Mouse (Mus musculus) left cerebral cortex, adult 9 months (tissue): ENCODE data around the gene Cilp.
"Not testable (repeated sequence)": the region's sequence is repeated elsewhere in the genome, so short reads cannot be mapped to it uniquely, and the experiment has no call there.

Experiments used
- DNase-seq, 2 experiments: peaks; one replicate each; pipeline ENCODE4 v3.0.0; 2022; ENCODE audit warnings: low spot score in 2 of 2

The Cilp gene

GRCm38 (mm10) chr9:65264959-65265358 lies at the start of gene Cilp:
Cilp (plus strand) TSS chr9:65265180.
- no peak for DNase-seq

DNA sequence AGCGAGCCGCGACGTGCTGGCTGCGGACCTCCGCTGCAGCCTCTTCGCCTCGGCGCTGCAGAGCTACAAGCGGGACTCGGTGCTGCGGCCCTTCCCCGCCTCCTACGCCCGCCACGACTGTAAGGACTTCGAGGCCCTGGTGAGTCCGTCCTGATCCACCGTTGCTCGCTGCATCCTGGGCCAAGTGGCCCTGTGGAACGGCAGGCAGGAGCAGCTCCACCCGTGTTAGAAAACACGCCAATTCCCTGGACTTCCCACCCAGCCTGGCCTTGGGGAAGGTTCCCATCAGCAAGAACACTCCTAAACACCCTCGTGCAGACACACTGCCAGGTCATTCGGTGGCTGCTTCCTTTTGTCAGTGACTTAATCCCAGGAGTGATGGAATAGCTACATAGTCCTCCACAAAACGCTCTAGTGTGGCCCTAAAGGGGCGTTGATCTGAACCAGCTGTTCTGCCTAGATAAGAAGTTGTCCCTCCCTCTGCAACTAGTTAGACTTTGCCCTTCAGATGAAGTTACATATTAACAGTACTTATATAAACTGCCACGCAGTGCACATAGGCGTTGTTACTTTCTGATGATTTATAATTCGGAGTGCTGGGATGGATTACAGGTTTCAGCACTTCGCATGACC lies 49.4 kb upstream of the Cilp start:
- no peak for DNase-seq

DNA sequence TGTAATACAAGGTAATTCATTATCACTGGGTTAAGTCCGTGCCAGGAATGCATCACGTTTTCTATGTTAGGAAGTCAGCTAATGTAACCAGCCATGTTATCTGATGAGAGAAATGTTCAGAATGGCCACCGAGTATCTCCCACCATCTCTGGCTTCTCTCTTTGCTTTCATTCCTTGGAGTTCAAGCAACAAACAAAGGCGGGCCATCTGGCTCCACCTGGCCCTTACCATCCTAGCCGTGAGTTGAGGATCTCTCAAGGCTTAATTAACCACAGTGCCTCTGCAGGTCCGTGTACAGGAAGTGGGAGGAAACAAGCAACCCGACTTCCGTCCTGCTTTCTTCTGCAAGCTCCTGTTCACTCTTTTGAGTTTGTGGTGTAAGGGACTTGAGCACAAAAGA lies 48.0 kb upstream of the Cilp start:
- DNase-seq: no peak

- no peak for DNase-seq
Observed at GRCm38 (mm10) chr9:65217661-65218060, 47.3 kb upstream of the Cilp start.

- DNase-seq: no peak
Observed at GRCm38 (mm10) chr9:65218916-65219315, 46.1 kb upstream of the Cilp start.

DNA sequence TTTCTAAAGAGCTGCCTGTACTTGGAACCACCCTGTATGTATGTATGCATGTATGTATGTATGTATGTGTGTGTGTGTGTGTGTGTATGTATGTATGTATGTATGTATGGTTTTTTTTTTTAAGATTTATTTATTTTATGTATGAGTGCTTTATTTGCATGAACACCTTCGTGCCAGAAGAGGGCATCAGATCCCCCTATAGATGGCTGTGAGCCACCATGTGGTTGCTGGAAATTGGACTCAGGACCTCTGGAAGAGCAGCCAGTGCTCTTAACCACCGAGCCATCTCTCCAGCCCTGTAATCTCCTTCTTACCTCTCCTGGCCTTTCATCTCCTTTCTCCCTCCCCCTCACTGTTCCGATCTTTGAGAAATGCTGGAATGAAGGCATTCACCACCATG lies 44.6 kb upstream of the Cilp start:
- DNase-seq: not testable (repeated sequence)

DNA sequence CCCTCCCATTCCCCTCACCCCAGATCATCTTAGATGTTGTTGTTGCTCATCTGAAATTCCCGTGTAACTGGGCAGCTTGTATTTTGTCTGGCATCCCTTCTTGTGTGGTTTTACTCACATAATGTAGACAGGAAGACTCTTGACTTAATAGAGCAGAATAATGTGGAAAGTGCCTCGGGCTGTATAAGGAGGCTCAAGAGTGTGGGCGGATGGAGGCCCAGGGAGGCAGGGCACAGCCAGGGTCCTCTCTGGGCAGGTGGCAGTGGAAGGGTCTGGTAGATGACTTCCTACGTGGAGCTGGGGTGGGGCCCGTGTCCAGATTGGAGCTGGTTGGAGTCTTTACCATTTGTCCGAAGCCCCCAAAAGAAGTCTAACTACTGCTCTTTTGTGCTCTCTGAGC lies 41.1 kb upstream of the Cilp start:
- DNase-seq: no peak

DNA sequence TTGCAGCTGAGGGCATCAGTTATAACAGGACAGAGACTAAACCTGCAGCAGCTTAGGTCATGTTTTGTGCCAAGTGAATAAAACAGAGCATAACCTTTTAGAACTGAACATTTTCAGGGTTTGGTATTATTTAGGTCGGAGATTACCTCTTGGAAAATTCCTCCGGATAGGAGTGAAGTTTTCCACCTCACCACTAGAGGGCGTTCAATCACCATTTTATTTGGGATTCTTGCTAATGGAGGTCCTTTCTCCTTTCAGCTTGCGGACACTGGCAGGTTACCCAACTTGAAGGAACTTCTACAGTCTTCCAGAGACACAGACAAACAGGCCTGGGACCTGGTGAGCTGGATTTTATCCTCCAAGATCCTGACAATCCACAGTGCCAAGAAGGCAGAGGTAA lies 39.2 kb upstream of the Cilp start:
- no peak for DNase-seq

DNA sequence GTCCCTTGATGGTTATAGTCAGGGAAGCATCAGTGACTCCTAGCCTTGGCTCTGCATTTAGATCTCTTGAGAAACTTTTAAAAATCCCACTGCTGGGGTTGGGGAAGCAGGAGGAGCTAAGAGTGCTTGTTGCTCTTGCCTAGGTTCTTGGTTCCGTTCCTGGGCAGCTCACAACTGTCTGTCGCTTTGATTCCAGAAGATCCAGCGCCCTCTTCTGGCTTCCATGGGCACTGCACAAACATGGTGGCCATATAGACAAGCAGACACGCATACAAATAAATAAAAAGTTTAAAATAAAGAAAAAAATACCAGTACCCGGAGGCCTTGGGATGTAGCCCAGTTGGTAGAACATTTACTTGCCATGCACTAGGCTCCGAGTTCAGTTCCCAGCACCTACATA lies 34.7 kb upstream of the Cilp start:
- no peak for DNase-seq

DNA sequence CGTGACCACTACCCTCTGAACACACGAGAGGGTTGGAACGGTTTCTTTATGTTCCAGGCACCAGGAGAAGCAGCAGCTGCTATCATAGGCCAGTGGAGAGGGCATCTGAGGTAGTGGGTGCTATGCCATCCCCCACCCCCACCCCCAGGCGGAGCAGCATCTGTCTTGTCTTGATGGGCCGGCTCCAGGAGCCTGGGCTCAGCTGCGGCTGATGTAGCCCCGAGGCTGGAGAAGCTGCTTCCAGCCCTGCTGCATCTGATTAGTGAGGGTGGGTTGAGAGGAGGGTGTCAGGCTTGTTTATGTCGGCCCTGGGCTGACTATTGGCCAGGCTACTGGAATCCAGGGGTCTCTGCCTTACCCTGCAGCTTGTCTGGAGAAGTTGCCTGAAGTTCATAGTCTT lies 33.7 kb upstream of the Cilp start:
- no peak for DNase-seq

DNA sequence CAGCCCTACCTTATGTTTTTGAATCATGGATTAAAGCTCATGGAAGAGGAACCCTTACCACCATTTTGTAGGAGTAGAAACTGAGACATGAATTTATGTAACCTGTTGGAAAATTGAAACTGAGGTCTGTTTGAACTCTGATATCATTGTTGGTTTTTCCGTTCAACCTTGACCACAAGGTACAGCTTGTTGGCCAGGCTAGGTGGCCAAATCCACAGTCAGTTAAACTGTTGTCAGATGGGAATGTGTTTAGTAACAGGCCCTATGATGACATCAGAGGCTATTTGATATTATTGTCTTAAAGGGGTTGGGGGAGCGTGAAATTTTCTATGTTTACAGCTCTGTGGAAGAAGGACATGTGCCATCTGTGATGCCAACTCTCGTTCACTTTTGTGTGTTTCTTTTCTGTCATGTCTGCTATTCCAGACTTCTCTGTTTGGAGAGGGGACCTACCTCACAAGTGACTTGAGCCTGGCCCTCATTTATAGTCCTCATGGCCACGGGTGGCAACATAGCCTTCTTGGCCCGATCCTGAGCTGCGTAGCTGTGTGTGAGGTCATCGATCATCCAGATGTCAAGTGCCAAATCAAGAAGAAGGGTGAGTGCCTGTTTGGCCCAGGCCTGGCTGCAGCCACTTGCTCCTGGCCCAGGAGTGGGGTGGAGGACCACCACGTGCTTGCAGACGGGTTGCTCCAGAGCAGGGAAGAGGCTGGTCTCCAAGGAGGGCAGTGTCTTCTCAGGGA lies 31.6 kb upstream of the Cilp start:
- no peak for DNase-seq

DNA sequence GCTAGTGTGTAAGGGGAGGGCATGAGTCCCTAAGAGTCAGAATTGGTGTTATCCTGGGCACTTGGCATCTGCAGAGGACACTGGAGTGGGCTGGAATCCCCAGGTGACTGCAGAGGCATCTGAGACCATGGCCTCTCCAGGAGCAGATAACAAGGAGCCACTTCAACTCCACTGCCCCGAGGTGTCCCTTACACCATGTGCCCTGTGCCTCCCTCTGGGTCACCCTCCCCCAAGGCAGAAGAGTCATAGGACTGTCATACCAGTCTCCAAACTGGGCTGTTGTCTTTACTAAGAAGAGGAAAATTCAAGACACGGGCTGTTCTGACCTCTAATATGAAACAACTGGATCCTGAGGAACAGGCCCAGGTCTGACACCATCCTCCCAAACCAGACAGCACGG lies 30.2 kb upstream of the Cilp start:
- no peak for DNase-seq

- no peak for DNase-seq
Observed at GRCm38 (mm10) chr9:65235601-65236000, 29.4 kb upstream of the Cilp start.

DNA sequence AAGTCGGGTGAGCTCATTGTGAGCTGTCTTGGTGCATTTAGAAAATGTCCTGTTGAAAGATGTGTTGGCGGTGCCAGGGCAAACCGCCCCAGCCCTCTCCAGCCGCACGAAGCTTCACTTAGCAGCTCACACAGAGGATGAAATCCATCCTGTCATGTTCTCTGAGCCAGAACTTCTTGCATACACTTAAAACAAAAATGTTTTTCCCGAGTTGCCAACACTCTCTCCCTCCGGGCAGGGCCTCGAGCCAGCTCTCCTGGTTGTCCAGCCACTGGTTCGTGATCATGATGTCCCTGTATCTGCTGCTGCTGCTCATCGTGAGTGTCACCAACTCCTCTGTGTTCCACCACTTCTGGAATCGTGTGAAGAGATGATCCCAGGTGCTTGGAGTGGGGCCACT lies 27.4 kb upstream of the Cilp start:
- DNase-seq: no peak

GRCm38 (mm10) chr9:65238191-65238760 lies 26.7 kb upstream of the Cilp start:
- DNase-seq: no peak

DNA sequence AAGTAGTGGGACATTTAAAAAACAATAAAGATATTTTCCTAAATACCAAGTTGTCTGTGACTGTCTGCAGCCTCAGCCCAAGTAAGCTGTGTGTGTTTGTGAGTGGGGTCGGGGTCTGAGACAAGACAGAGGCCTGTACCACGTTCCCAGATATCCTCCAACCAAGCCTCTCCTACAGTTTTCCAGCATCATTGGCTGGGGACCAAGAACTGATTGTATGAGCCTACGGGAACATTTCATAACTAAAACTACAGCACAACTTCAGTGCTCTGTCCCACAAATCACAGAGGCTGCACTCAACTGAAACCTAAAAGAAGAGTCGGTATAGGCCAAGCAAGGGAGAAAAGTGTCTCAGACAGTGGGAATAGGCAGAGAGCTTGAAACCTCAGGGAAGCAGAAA lies 25.8 kb upstream of the Cilp start:
- no peak for DNase-seq

DNA sequence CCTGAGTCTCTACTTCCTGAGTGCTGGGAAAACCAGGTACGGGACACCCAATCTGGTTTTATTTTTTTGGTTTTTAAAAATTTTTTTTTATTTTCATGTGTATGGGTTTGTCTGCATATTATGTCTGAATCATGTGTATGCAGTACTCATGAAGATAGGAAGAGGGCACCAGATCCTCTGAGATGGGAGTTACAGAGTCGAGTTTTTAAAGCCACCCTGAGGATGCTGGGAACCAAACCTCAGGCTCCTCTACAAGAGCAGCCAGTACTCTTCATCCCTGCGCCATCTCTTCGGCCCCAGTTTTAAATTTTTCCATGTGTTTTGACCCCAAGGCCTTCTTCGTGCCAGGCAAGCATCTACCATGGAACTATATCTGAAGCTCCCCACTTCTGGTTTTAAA lies 25.2 kb upstream of the Cilp start:
- DNase-seq: no peak

DNA sequence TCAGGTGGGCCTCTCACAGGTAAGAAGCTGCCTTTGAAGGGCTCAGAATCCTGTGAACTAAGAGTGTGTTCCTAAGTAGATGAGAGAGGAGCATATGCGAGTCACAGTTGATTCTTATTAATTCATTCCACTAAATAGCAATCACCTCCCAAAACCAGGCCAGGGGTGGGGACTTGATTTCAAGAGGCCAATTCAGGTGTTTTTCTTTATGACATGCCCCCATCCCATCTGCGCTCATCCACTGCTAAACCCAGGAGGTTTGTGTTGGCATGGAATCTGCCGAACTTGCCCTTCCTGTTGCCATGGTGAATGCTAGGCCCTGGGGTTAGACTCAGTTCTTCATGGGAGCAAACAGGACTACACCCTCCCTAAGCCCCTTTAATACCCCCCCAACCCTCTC lies 24.4 kb upstream of the Cilp start:
- no peak for DNase-seq

DNA sequence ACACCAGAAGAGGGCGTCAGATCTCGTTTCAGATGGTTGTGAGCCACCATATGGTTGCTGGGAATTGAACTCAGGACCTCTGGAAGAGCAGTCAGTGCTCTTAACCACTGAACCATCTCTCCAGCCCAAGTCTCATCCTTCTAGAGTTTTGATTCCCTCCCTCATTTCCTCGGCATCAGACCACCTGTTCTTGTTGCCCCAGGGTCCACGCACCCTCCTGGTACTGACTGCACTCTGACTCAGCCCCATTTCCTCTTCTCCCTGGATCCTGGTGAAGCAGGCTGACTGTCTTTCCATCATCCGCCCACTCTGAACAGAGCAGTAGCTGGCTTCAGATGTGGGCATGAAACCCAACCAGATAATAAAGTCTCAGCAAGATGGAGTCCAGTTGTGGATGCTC lies 23.0 kb upstream of the Cilp start:
- DNase-seq: no peak

- DNase-seq: no peak
Observed at GRCm38 (mm10) chr9:65243249-65243648, 21.7 kb upstream of the Cilp start.

DNA sequence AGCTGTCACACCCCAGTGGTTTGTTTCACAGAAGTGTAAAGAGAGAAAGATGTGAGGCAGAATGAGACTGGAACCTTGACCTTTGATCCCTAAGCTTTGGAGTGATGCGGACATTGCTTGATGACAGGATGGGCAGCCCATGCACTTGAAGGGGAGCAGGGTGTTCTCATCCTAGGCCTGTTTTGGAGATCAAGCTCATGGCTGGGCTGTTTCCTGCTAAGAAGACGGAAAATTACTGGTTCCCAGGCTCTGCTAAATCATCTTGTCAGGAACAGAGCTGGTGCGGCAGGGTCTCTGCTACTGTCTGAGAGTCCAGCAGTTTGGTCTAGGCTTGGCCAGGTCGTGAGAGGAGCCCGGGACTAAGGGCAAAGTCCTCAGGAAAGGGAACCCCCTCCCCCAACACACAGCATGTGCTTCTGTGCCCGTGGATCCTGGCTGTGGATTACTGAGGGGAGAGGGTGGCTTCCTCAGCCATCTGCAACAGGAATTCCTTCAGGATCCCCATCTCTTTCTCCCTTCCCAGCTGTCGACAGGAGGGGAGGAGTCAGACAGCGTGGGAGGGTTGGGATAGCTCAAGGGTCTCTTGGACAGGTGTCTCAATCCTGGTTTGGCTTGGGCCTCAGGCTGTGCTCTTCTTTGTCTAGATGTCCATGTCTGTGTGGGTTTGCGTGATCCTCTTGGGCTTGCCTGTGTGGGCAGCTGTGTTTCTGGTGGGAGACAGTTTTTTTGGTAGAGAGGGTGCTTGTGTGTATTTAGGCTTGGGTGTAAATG lies 20.8 kb upstream of the Cilp start:
- peak in 1 of 2 experiments; percentile 11 for DNase-seq

DNA sequence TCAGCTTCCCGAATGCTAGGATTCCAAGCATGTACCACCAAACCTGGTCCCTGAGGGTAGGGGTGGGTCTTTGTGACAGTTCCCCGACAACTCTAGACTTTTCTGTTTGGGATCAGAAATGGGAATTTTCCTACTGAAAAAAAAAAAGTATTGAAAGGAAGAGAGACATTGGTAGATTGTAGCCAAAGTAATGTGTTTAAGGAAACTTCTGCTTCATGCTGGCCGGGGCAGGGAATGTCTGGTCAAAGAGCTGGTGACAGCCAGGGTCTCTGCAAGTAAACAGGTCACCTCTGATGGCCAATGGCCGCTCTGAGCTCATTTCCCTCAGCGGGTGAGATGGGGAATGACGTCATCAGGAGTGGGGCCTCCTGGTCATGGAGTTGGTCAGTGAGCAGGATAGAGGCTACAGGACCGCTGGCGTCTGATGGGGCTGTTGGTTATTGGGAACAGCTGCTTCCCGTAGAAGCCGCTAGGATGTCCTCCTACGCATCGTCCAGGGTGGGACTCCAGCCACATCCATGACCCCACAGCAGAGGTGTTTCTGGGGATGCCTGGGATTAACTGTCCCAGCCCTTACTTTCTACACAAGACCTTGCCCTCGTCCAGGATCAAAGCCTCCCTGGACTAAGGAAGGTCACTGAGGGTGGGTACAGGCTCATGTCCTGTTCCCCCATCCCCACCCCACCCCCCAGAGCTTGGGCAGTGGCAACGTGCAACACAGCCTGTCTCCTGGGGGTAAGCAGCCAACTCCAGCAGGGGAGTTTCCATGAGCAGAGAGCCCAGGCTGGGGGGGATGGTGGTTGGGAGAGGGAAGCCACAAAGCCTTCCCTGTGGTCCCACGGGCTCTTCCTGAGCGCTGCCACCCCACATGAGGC lies 17.2 kb upstream of the Cilp start:
- no peak for DNase-seq
